Mouse (Mus musculus): ENCODE results near the gene Cers5. TPM values are rescaled to one million over a fixed set of nuclear protein-coding genes. Genes with fewer than 3 reads are reported as not detected.

Cers5 gene
- total and polyA plus RNA-seq, 3 experiments = 0.45 to 6.1 (median 0.77) TPM

- ATAC-seq (ENCODE audit: extremely low read depth, insufficient number of reproducible peaks, low FRiP score, poor library complexity, severe bottlenecking) (no peak), DNase-seq (ENCODE audit: low spot score) (no peak)
- Histone ChIP-seq H3K27me3 (ENCODE audit: insufficient read depth, low read length) (no peaks in the 10 kb centered on the region), H3K4me3 (ENCODE audit: low read depth, low read length) (no peak overlapping the region), H3K4me1 (ENCODE audit: insufficient read depth, low read depth, low read length) (peaks cover 3% of the 10 kb centered on the region; the same call in 1 of the 2 replicates), H3K36me3 (replicated peaks) (peaks cover 82% of the 10 kb centered on the region), H3K9me3 (replicated peaks) (peaks cover 6% of the 10 kb centered on the region; the same call in 1 of the 2 replicates)
- TF ChIP-seq GATA2 (IDR thresholded peaks at IDR 0.05; ENCODE audit: borderline replicate concordance, low read depth, low read length) = no peak
- no peak for TF ChIP-seq TAL1 (conservative IDR thresholded peaks at IDR 0.05; ENCODE audit: low read depth, low read length)
- TF ChIP-seq POLR2AphosphoS5 (IDR thresholded peaks at IDR 0.05; ENCODE audit: insufficient replicate concordance, low read depth, low read length) = no peak
- no peak for TF ChIP-seq CTCF (IDR thresholded peaks at IDR 0.05; ENCODE audit: low read depth, low read length)
- TF ChIP-seq GATA1 (IDR thresholded peaks at IDR 0.05; ENCODE audit: borderline replicate concordance, low read length) = no peak
Measured at GRCm38 (mm10) chr15:99710221-99711190, 62.2 kb downstream of the Cers5 start.

DNA sequence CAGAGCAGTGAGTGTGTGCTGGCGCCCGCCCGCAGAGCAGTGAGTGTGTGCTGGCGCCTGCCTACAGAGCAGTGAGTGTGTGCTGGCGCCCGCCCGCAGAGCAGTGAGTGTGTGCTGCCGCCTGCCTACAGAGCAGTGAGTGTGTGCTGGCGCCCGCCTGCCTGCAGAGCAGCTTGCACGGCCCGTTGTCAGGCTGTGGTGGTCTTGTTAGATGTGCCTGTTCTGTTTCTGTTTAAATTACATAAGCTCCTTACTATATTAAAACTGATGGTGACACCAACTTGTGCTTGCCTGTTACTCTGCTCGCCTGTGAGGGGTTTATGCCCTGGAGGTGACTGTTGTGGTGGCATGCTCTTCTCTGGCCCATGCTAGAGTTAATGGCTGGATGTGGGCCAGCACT lies 64.5 kb downstream of the Cers5 start:
- H3K4me1 ChIP-seq (ENCODE audit: insufficient read depth, low read depth, low read length) = peaks cover 4% of the 10 kb centered on the region
- ATAC-seq (ENCODE audit: extremely low read depth, insufficient number of reproducible peaks, low FRiP score, poor library complexity, severe bottlenecking) = no peak
- no peaks in the 10 kb centered on the region for H3K27me3 ChIP-seq (ENCODE audit: insufficient read depth, low read length)
- no peak for DNase-seq (ENCODE audit: low spot score)
- H3K36me3 ChIP-seq (replicated peaks) = peaks cover 91% of the 10 kb centered on the region
- H3K9me3 ChIP-seq (replicated peaks) = peaks cover 6% of the 10 kb centered on the region; the same call in 1 of the 2 replicates
- TF ChIP-seq TAL1 (conservative IDR thresholded peaks at IDR 0.05; ENCODE audit: low read depth, low read length) (no peak), CTCF (IDR thresholded peaks at IDR 0.05; ENCODE audit: low read depth, low read length) (no peak), GATA2 (IDR thresholded peaks at IDR 0.05; ENCODE audit: borderline replicate concordance, low read depth, low read length) (no peak), POLR2AphosphoS5 (IDR thresholded peaks at IDR 0.05; ENCODE audit: insufficient replicate concordance, low read depth, low read length) (no peak), GATA1 (IDR thresholded peaks at IDR 0.05; ENCODE audit: borderline replicate concordance, low read length) (no peak)
- no peak overlapping the region for H3K4me3 ChIP-seq (ENCODE audit: low read depth, low read length)

DNA sequence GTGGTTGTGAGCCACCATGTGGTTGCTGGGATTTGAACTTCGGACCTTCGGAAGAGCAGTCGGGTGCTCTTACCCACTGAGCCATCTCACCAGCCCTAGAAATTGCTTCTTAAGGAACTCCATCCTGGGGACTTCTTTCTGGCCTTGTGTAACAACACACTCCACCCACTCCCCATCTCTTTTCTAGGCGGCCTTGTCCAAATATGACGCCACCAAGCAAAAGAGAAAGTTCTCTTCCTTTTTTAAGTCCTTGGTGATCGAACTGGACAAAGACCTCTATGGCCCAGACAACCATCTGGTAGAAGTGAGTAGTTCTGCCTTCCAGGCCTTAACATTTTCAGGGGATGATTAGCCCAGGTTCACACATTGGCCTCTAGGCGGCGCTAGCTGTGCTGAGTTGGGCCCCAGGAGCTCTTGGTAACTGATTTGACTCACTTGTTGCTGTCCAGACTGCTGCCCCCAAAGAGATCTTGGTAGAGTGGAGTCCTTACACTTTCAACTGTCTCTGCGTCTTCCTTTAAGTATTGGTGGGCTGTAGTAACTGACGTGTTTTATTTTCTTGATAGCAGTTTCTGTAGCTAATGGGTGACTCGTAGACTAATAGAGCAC lies 67.1 kb downstream of the Cers5 start, which contains the start of gene Gm17349:
Gene Gm17349 (minus strand): TSS at position 51 of the 609 bp plus-strand sequence.
- H3K4me1 ChIP-seq (ENCODE audit: insufficient read depth, low read depth, low read length) = peaks cover 25% of the 10 kb centered on the region
- peaks cover 68% of the 10 kb centered on the region for H3K36me3 ChIP-seq (replicated peaks)
- peaks cover 6% of the 10 kb centered on the region; the same call in 1 of the 2 replicates for H3K9me3 ChIP-seq (replicated peaks)
- H3K4me3 ChIP-seq (ENCODE audit: low read depth, low read length) = no peak within 1 kb of the TSS
- ATAC-seq (ENCODE audit: extremely low read depth, insufficient number of reproducible peaks, low FRiP score, poor library complexity, severe bottlenecking) = no peak
- no peak for DNase-seq (ENCODE audit: low spot score)
- TF ChIP-seq TAL1 (conservative IDR thresholded peaks at IDR 0.05; ENCODE audit: low read depth, low read length) (no peak), CTCF (IDR thresholded peaks at IDR 0.05; ENCODE audit: low read depth, low read length) (no peak), GATA1 (IDR thresholded peaks at IDR 0.05; ENCODE audit: borderline replicate concordance, low read length) (no peak), POLR2AphosphoS5 (IDR thresholded peaks at IDR 0.05; ENCODE audit: insufficient replicate concordance, low read depth, low read length) (no peak), GATA2 (IDR thresholded peaks at IDR 0.05; ENCODE audit: borderline replicate concordance, low read depth, low read length) (no peak)
- H3K27me3 ChIP-seq (ENCODE audit: insufficient read depth, low read length) = no peaks in the 10 kb centered on the region

DNA sequence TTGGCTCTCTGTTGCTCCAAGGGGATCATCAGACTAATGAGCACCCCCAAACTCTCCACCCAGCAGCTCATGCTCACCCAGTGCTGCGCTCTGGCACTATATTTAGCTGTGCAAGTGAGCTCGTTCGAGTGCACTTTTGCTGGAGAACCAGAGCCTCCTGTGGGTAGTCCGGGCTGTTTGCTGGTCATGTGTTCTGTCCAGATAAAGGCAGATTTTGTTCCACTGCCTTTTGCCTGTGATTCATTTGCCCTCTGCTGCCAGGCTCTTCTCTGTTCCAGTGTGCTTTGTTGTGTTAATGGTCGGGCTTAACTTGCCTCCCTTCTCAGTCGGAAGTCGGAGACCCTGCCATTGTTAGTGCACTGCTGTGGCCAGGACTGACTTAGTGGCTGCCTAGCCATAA lies 67.8 kb downstream of the Cers5 start:
- H3K36me3 ChIP-seq (replicated peaks) = peaks cover 62% of the 10 kb centered on the region
- TF ChIP-seq CTCF (IDR thresholded peaks at IDR 0.05; ENCODE audit: low read depth, low read length) (no peak), POLR2AphosphoS5 (IDR thresholded peaks at IDR 0.05; ENCODE audit: insufficient replicate concordance, low read depth, low read length) (no peak), GATA2 (IDR thresholded peaks at IDR 0.05; ENCODE audit: borderline replicate concordance, low read depth, low read length) (no peak), TAL1 (conservative IDR thresholded peaks at IDR 0.05; ENCODE audit: low read depth, low read length) (no peak), GATA1 (IDR thresholded peaks at IDR 0.05; ENCODE audit: borderline replicate concordance, low read length) (no peak)
- no peak for ATAC-seq (ENCODE audit: extremely low read depth, insufficient number of reproducible peaks, low FRiP score, poor library complexity, severe bottlenecking)
- no peaks in the 10 kb centered on the region for H3K27me3 ChIP-seq (ENCODE audit: insufficient read depth, low read length)
- H3K4me3 ChIP-seq (ENCODE audit: low read depth, low read length) = no peak overlapping the region
- H3K4me1 ChIP-seq (ENCODE audit: insufficient read depth, low read depth, low read length) = peaks cover 31% of the 10 kb centered on the region
- H3K9me3 ChIP-seq (replicated peaks) = peaks cover 6% of the 10 kb centered on the region; the same call in 1 of the 2 replicates
- no peak for DNase-seq (ENCODE audit: low spot score)

DNA sequence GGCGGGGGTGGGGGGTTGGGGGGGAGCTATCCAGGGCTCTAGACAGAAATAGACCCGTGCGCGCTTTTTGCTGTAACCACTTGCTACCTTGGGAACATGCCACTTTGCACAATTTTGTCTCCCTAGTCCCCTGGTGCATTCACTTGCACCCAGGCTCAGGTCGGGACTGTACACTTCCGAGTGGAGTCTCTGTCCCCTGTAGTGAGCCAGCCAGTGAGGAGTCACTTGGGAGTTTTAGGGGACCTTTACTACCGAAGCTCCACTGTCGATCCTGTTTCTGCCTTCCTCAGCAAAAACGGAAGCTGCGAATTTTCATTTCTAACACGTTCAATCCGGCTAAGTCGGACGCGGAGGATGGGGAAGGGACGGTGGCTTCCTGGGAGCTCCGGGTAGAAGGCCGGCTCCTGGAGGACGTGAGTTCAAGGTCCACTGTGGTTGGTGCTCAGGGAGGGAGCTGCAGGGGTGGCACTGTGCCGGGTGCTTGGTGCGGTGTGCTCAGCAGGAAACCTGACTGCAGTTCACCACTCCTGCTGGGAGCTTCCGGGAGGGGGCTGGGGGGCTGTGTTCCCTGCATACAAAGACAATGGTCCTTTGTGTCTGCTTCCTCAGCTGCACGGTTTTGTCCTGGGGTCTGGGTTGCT lies 68.5 kb downstream of the Cers5 start:
- ATAC-seq (ENCODE audit: extremely low read depth, insufficient number of reproducible peaks, low FRiP score, poor library complexity, severe bottlenecking) (no peak), DNase-seq (ENCODE audit: low spot score) (no peak)
- Histone ChIP-seq H3K9me3 (replicated peaks) (peaks cover 6% of the 10 kb centered on the region; the same call in 1 of the 2 replicates), H3K27me3 (ENCODE audit: insufficient read depth, low read length) (no peaks in the 10 kb centered on the region), H3K4me1 (ENCODE audit: insufficient read depth, low read depth, low read length) (peaks cover 31% of the 10 kb centered on the region), H3K4me3 (ENCODE audit: low read depth, low read length) (no peak overlapping the region), H3K36me3 (replicated peaks) (peaks cover 54% of the 10 kb centered on the region)
- TF ChIP-seq GATA1 (IDR thresholded peaks at IDR 0.05; ENCODE audit: borderline replicate concordance, low read length) (no peak), POLR2AphosphoS5 (IDR thresholded peaks at IDR 0.05; ENCODE audit: insufficient replicate concordance, low read depth, low read length) (no peak), TAL1 (conservative IDR thresholded peaks at IDR 0.05; ENCODE audit: low read depth, low read length) (no peak), CTCF (IDR thresholded peaks at IDR 0.05; ENCODE audit: low read depth, low read length) (no peak), GATA2 (IDR thresholded peaks at IDR 0.05; ENCODE audit: borderline replicate concordance, low read depth, low read length) (no peak)
